Mouse (Mus musculus): ENCODE measurements at regions not wholly inside any gene's neighbourhood (a gene's known extent, or its start where the extent isn't known, plus 50 kb on each side); places are given as distances from the start of the nearest gene placed in this dataset.

DNA sequence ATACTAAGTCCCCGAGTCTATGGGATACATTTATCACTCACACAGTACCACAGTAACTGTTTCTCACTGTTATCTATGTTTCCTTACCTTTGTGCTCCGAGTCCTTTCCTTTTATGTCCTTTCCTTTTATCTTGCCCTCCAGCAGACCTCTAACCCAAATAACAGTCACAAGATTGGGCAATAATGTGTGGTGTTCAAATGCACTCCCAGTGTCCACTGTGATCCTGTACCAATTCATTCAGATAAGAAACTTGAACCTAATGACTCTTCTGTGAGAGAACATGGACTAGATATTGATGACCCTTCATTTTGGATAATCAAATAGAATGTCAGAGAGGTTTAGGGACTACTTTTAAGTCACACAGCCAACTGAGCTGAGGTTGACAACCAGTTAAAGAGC is 541.2 kb downstream of the Ebf1 start:
- no peak overlapping the region for H3K4me2 ChIP-seq (ENCODE audit: low read length)
- H3K9ac ChIP-seq (replicated peaks; ENCODE audit: low read length), result no peak overlapping the region
- H3K27me3 ChIP-seq (ENCODE audit: control insufficient read depth, insufficient read depth, low read length), result no peaks in the 10 kb centered on the region
- 84% methylated on average over 2 of the region's 2 CpGs for WGBS
- ATAC-seq (ENCODE audit: low FRiP score, low TSS enrichment) (no peak), DNase-seq (no peak)
- no peak overlapping the region for H3K4me3 ChIP-seq (replicated peaks; ENCODE audit: low read depth, low read length)
- H3K4me1 ChIP-seq (ENCODE audit: control insufficient read depth, insufficient read depth, low read length), result no peaks in the 10 kb centered on the region
- no peaks in the 10 kb centered on the region for H3K9me3 ChIP-seq (ENCODE audit: control insufficient read depth, low read length)
- H3K36me3 ChIP-seq (ENCODE audit: control insufficient read depth, insufficient read depth, low read length), result no peaks in the 10 kb centered on the region
- H3K27ac ChIP-seq (replicated peaks; ENCODE audit: low read depth, low read length), result no peak overlapping the region

DNA sequence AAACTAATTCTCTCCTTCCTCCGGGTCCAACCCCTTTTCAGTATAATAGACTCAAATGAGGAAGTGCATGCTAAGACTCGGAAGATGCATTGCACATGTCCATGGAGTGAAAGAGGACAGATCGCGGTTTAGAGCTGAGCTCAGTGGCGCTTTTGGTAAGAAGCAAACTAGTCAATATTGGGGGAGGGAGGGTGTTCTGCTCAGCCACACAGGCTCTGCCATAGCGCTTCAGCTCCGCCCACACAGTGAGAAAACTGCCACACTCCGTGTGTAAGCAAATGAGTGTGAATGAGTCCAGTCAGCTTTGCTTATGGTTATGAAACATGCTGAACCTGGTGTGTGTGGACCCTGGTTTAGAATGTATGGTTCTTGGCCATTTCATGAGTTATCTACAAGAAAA is 543.8 kb downstream of the Ebf1 start:
- Histone ChIP-seq H3K4me2 (ENCODE audit: low read length) (no peak overlapping the region), H3K4me1 (ENCODE audit: control insufficient read depth, insufficient read depth, low read length) (no peaks in the 10 kb centered on the region), H3K4me3 (replicated peaks; ENCODE audit: low read depth, low read length) (no peak overlapping the region), H3K9ac (replicated peaks; ENCODE audit: low read length) (no peak overlapping the region), H3K9me3 (ENCODE audit: control insufficient read depth, low read length) (no peaks in the 10 kb centered on the region), H3K27me3 (ENCODE audit: control insufficient read depth, insufficient read depth, low read length) (no peaks in the 10 kb centered on the region), H3K36me3 (ENCODE audit: control insufficient read depth, insufficient read depth, low read length) (no peaks in the 10 kb centered on the region), H3K27ac (replicated peaks; ENCODE audit: low read depth, low read length) (no peak overlapping the region)
- ATAC-seq (ENCODE audit: low FRiP score, low TSS enrichment) (no peak), DNase-seq (no peak)
- WGBS, result 83% methylated on average over 8 of the region's 8 CpGs

DNA sequence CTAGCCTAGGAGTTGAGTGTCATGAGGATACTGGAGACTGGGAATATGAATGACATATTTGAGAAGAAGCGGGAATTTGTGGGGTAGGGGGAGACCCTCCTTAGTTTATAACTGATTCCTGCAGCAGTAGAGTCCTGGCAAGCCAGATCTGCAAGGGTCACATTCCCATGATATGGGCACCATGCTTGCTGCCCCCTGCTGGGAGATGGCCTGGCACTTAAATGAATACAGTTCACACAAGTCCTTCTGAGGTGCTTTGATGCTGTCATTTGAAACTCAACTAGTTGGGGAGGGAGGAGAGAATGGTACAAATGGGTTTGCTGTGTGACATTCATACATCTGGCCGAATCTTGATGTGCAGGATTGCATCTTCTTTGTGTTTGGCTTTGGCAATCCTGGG is 556.4 kb downstream of the Ebf1 start:
- 93% methylated on average over 2 of the region's 2 CpGs for WGBS
- no peak overlapping the region for H3K4me3 ChIP-seq (replicated peaks; ENCODE audit: low read depth, low read length)
- no peaks in the 10 kb centered on the region for H3K9me3 ChIP-seq (ENCODE audit: control insufficient read depth, low read length)
- ATAC-seq (ENCODE audit: low FRiP score, low TSS enrichment) (no peak), DNase-seq (no peak)
- H3K27ac ChIP-seq (replicated peaks; ENCODE audit: low read depth, low read length), result no peak overlapping the region
- no peak overlapping the region for H3K4me2 ChIP-seq (ENCODE audit: low read length)
- no peak overlapping the region for H3K9ac ChIP-seq (replicated peaks; ENCODE audit: low read length)
- no peaks in the 10 kb centered on the region for H3K27me3 ChIP-seq (ENCODE audit: control insufficient read depth, insufficient read depth, low read length)
- H3K4me1 ChIP-seq (ENCODE audit: control insufficient read depth, insufficient read depth, low read length), result no peaks in the 10 kb centered on the region
- H3K36me3 ChIP-seq (ENCODE audit: control insufficient read depth, insufficient read depth, low read length), result no peaks in the 10 kb centered on the region

DNA sequence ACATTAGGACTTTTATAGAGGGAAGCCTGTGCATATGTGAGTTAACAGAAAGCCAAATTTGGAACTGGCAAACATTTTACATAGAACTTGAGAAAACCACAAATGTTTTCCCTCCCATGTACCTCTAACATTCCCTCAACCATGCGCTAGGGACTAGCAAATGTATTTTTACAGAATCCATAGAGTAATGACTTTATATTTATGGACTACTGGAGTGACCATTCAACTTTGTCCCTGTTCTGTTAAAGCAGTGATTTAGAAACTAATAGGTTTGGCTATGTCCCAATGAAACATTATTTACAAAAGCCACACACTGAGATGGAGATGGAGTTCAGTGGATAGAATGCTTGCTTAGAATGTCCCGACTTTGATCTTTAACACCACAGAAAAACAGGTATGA is 557.0 kb downstream of the Ebf1 start:
- Histone ChIP-seq H3K9ac (replicated peaks; ENCODE audit: low read length) (no peak overlapping the region), H3K4me1 (ENCODE audit: control insufficient read depth, insufficient read depth, low read length) (no peaks in the 10 kb centered on the region), H3K36me3 (ENCODE audit: control insufficient read depth, insufficient read depth, low read length) (no peaks in the 10 kb centered on the region), H3K27me3 (ENCODE audit: control insufficient read depth, insufficient read depth, low read length) (no peaks in the 10 kb centered on the region), H3K4me3 (replicated peaks; ENCODE audit: low read depth, low read length) (no peak overlapping the region), H3K4me2 (ENCODE audit: low read length) (no peak overlapping the region), H3K27ac (replicated peaks; ENCODE audit: low read depth, low read length) (no peak overlapping the region), H3K9me3 (ENCODE audit: control insufficient read depth, low read length) (no peaks in the 10 kb centered on the region)
- DNase-seq (no peak), ATAC-seq (ENCODE audit: low FRiP score, low TSS enrichment) (no peak)
- WGBS, result 92% methylated on average over 2 of the region's 2 CpGs

DNA sequence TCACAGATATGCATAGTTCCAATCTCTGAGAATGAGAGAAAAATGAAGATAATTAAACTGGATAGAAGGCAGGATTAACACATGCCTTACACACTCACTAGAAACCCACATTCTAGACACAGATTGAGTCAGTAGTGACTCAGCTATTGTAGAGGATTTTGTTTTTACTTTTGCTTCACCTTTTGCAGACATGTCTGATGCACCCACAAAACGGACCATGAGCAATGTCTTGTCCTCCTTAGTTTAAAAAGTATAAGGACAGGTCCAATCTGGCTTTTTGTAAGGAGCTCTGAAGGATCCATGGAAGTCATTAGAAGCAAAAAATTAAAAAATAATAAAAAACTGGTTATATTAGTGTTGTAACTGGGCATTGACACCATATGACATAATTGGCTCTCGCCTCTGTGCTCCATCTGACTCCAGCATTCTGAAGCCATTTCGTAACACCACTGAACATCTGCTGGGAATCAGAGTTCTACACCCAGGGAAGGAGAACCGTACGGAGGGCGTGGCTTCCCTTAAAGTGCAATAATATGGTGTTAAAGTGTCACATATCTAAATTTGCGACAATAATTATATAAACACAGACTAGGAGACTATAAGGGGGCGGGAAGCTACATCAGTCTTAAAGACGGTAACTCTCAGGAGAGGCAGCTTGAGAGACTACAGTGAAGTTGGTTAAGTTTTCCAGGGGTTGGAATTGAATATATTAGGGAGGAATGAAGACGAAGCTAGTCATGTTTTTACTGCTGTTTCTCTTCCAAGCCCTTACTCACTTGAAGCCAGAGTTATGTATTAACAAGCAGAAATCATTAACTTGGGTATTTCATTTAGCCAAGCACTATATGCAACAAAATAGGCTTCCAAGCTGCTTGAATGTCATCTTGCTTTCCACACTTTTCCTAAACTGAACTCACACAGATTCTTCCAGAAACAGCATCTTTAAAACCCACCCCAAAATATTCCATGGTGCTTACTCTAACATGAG is 558.0 kb downstream of the Ebf1 start:
- H3K4me1 ChIP-seq (ENCODE audit: control insufficient read depth, insufficient read depth, low read length), result no peaks in the 10 kb centered on the region

DNA sequence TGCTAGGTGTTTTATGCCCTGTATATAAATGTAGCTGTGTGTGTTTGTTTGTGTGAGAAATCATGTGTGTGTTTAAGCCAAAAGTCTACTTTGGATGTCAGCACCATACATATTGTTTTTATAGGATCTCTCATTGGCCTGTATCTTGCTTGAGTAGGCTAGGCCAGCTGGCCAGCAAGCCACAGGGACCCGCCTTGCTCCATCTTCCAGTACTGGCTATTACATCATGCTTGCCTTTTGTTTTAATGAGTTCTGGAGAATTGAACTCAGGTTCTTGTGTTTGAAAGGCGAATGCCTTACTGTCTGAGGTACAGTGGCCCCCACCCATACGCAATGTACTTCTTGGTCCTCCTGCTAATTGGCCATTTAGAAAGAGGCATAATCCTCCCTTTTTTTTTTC is 559.9 kb downstream of the Ebf1 start:
- H3K4me2 ChIP-seq (ENCODE audit: low read length), result no peak overlapping the region
- no peaks in the 10 kb centered on the region for H3K9me3 ChIP-seq (ENCODE audit: control insufficient read depth, low read length)
- H3K4me1 ChIP-seq (ENCODE audit: control insufficient read depth, insufficient read depth, low read length), result no peaks in the 10 kb centered on the region
- H3K9ac ChIP-seq (replicated peaks; ENCODE audit: low read length), result no peak overlapping the region
- ATAC-seq (ENCODE audit: low FRiP score, low TSS enrichment), result no peak
- 90% methylated on average over 3 of the region's 3 CpGs for WGBS
- no peak overlapping the region for H3K4me3 ChIP-seq (replicated peaks; ENCODE audit: low read depth, low read length)
- DNase-seq, result no peak
- H3K27ac ChIP-seq (replicated peaks; ENCODE audit: low read depth, low read length), result no peak overlapping the region
- H3K27me3 ChIP-seq (ENCODE audit: control insufficient read depth, insufficient read depth, low read length), result no peaks in the 10 kb centered on the region
- no peaks in the 10 kb centered on the region for H3K36me3 ChIP-seq (ENCODE audit: control insufficient read depth, insufficient read depth, low read length)

More for the DNA sequence above, 558.0 kb downstream of the Ebf1 start:
- no peak overlapping the region for H3K27ac ChIP-seq (replicated peaks; ENCODE audit: low read depth, low read length)
- H3K27me3 ChIP-seq (ENCODE audit: control insufficient read depth, insufficient read depth, low read length), result no peaks in the 10 kb centered on the region
- DNase-seq, result no peak
- H3K9me3 ChIP-seq (ENCODE audit: control insufficient read depth, low read length), result no peaks in the 10 kb centered on the region
- no peak for ATAC-seq (ENCODE audit: low FRiP score, low TSS enrichment)
- no peak overlapping the region for H3K9ac ChIP-seq (replicated peaks; ENCODE audit: low read length)
- WGBS, result 94% methylated on average over 10 of the region's 10 CpGs
- H3K4me2 ChIP-seq (ENCODE audit: low read length), result no peak overlapping the region
- H3K36me3 ChIP-seq (ENCODE audit: control insufficient read depth, insufficient read depth, low read length), result no peaks in the 10 kb centered on the region
- no peak overlapping the region for H3K4me3 ChIP-seq (replicated peaks; ENCODE audit: low read depth, low read length)

DNA sequence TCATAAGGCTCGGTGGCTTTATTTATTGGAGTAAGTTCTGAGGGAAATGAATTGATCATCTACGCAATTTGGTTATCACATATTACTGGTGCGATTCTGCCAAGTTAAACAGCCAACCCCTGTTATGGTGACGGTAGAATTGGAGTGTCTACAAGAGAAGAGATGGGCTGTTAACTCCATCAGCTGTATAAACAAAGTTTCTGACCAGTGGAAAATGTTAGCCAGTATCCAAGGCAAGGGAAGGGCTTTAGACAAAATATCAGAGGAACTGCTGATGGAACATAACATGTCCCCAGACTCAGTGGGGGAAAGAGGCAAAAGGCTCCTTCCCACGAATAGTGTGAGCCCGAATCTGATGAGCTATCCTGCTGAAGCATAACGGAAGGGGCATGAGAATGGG is 560.9 kb downstream of the Ebf1 start:
- Histone ChIP-seq H3K9ac (replicated peaks; ENCODE audit: low read length) (no peak overlapping the region), H3K4me3 (replicated peaks; ENCODE audit: low read depth, low read length) (no peak overlapping the region), H3K27me3 (ENCODE audit: control insufficient read depth, insufficient read depth, low read length) (no peaks in the 10 kb centered on the region), H3K27ac (replicated peaks; ENCODE audit: low read depth, low read length) (no peak overlapping the region), H3K36me3 (ENCODE audit: control insufficient read depth, insufficient read depth, low read length) (no peaks in the 10 kb centered on the region), H3K4me1 (ENCODE audit: control insufficient read depth, insufficient read depth, low read length) (no peaks in the 10 kb centered on the region), H3K4me2 (ENCODE audit: low read length) (no peak overlapping the region), H3K9me3 (ENCODE audit: control insufficient read depth, low read length) (no peaks in the 10 kb centered on the region)
- no peak for ATAC-seq (ENCODE audit: low FRiP score, low TSS enrichment)
- DNase-seq, result no peak
- 93% methylated on average over 7 of the region's 7 CpGs for WGBS

DNA sequence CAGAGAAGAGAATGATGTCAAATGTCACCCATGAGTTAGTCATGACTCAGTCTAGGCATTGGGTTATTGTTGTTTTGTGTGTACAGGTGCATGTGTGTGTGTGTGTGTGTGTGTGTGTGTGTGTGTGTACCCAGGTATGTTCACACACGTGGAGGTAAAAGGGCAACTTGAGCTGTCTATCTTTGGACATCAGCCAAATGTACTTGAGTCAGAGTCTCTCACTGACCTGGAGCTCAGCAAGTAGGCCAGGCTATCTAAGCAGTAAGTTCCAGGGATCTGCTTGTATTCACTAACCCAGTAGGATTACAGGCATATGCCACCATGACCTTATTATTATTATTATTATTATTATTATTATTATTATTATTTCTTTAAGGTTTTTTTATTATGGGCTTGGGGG is 561.9 kb downstream of the Ebf1 start:
- no peak overlapping the region for H3K4me2 ChIP-seq (ENCODE audit: low read length)
- WGBS, result 94% methylated on average over 1 of the region's 1 CpGs
- no peaks in the 10 kb centered on the region for H3K4me1 ChIP-seq (ENCODE audit: control insufficient read depth, insufficient read depth, low read length)
- no peak overlapping the region for H3K9ac ChIP-seq (replicated peaks; ENCODE audit: low read length)
- ATAC-seq (ENCODE audit: low FRiP score, low TSS enrichment) (no peak), DNase-seq (no peak)
- H3K27me3 ChIP-seq (ENCODE audit: control insufficient read depth, insufficient read depth, low read length), result no peaks in the 10 kb centered on the region
- H3K27ac ChIP-seq (replicated peaks; ENCODE audit: low read depth, low read length), result no peak overlapping the region
- H3K4me3 ChIP-seq (replicated peaks; ENCODE audit: low read depth, low read length), result no peak overlapping the region
- no peaks in the 10 kb centered on the region for H3K36me3 ChIP-seq (ENCODE audit: control insufficient read depth, insufficient read depth, low read length)
- no peaks in the 10 kb centered on the region for H3K9me3 ChIP-seq (ENCODE audit: control insufficient read depth, low read length)
